Mouse (Mus musculus) brain, embryonic 18.5 days (tissue): ENCODE measurements around the gene Grip1.

Experiments
- DNase-seq: peaks from one replicate; pipeline ENCODE4 v3.0.0-alpha.2; 2012; ENCODE audit warnings: low read depth, low spot score

Grip1 gene

GRCm38 (mm10) chr10:120128601-120129277 is 675.1 kb downstream of the Grip1 start:
- DNase-seq: no peak

- no peak for DNase-seq
These were observed 677.0 kb downstream of the Grip1 start for GRCm38 (mm10) chr10:120130621-120131020.

GRCm38 (mm10) chr10:120133697-120134096 is 680.1 kb downstream of the Grip1 start:
- no peak for DNase-seq

- no peak for DNase-seq
These were observed 682.5 kb downstream of the Grip1 start for GRCm38 (mm10) chr10:120136020-120136562.
